Mouse (Mus musculus) hindbrain, embryonic 14.5 days (tissue): Measurements from ENCODE around the gene Dapl1. TPM values are rescaled to one million over a fixed set of nuclear protein-coding genes. Genes with fewer than 3 reads are reported as not detected.

Experiments
- polyA plus RNA-seq: library from polyadenylated mRNA; unstranded; fragments of >200 nt; fragmentation: Nextera tagmentation; extraction: Ambion mirVana; gene quantifications from 2 replicates; pipeline ENCODE4 v1.2.1, GENCODE M21; 2014

Dapl1 gene
- polyA plus RNA-seq, 1 experiment from 2014 or later, result not detected

Other genes starting within 250 kb of the Dapl1 start
- 6.5 and 7.9 TPM in 2 replicates for gene Tanc1, start 127.4 kb downstream of the Dapl1 start, polyA plus RNA-seq